Mouse (Mus musculus): ENCODE results near the gene Tbx4.

GRCm38 (mm10) chr11:85917091-85917992 is 31.1 kb downstream of the Tbx4 start:
- TF ChIP-seq CTCF (conservative IDR thresholded peaks at IDR 0.05 in 1 of 2, IDR thresholded peaks at IDR 0.05 in 1 of 2; ENCODE audit: low read depth in 2 of 2, low read length in 2 of 2) (no peak), POLR2A (IDR thresholded peaks at IDR 0.05; ENCODE audit: low read depth, low read length) (no peak), TBP (conservative IDR thresholded peaks at IDR 0.05; ENCODE audit: low read depth, low read length) (no peak), EP300 (IDR thresholded peaks at IDR 0.05; ENCODE audit: low read length) (no peak), MYC (IDR thresholded peaks at IDR 0.05; ENCODE audit: low read depth, low read length) (no peak), TCF12 (IDR thresholded peaks at IDR 0.05; ENCODE audit: low read depth, low read length) (no peak), USF2 (conservative IDR thresholded peaks at IDR 0.05; ENCODE audit: low read depth, low read length) (no peak), POLR2AphosphoS2 (IDR thresholded peaks at IDR 0.05; ENCODE audit: low read depth, low read length) (no peak), ZNF384 (IDR thresholded peaks at IDR 0.05; ENCODE audit: low read depth, low read length) (no peak), USF1 (IDR thresholded peaks at IDR 0.05; ENCODE audit: low read depth, low read length) (no peak)
